Mouse (Mus musculus) kidney, embryonic 15.5 days (tissue): ENCODE data around the gene Atxn7l3. TPM values are rescaled to one million over a fixed set of nuclear protein-coding genes. Genes with fewer than 3 reads are reported as not detected.

Experiments
- ATAC-seq: fragments of 200-750 bp; cut with Nextera tagmentation; replicated peaks from 2 replicates; pipeline ENCODE4 v1.8.0; 2017; ENCODE audit warnings: moderate TSS enrichment; ENCODE audit not compliant: low FRiP score
- H3K27ac ChIP-seq: fragments of 300-500 bp; sonication (generic); 2 replicates; pipeline ENCODE4 v1.5.1; 2015; ENCODE audit warnings: mild to moderate bottlenecking, inconsistent platforms
- H3K27me3 ChIP-seq: fragments of 300-500 bp; sonication (generic); 2 replicates; pipeline ENCODE4 v1.6.1; 2015; ENCODE audit warnings: inconsistent platforms
- H3K36me3 ChIP-seq: fragments of 300-500 bp; sonication (generic); 2 replicates; pipeline ENCODE4 v1.6.1; 2015; ENCODE audit warnings: inconsistent platforms
- H3K4me1 ChIP-seq: fragments of 300-500 bp; sonication (generic); 2 replicates; pipeline ENCODE4 v1.6.1; 2015; ENCODE audit warnings: inconsistent platforms
- H3K4me2 ChIP-seq: fragments of 300-500 bp; sonication (generic); 2 replicates; pipeline ENCODE4 v1.6.1; 2015; ENCODE audit warnings: moderate library complexity, mild to moderate bottlenecking, inconsistent platforms
- H3K4me3 ChIP-seq: fragments of 300-500 bp; sonication (generic); replicated peaks from 2 replicates; pipeline ENCODE4 v1.5.1; 2015; ENCODE audit warnings: mild to moderate bottlenecking, inconsistent platforms
- H3K9ac ChIP-seq: fragments of 300-500 bp; sonication (generic); 2 replicates; pipeline ENCODE4 v1.6.1; 2015; ENCODE audit warnings: mild to moderate bottlenecking, inconsistent platforms
- H3K9me3 ChIP-seq: fragments of 300-500 bp; sonication (generic); replicated peaks from 2 replicates; pipeline ENCODE4 v1.6.1; 2016; ENCODE audit warnings: inconsistent platforms
- WGBS: fragments of 180-500 bp; shearing (Covaris S2); methylation state at CpG from one replicate; pipeline ENCODE4 v1.1.7; 2015; ENCODE audit warnings: mixed read lengths; 5-methylcytosine and 5-hydroxymethylcytosine counted together
- polyA plus RNA-seq: library from polyadenylated mRNA; unstranded; fragments of >200 nt; fragmentation: Nextera tagmentation; extraction: Ambion mirVana; gene quantifications from 2 replicates; pipeline ENCODE4 v1.2.1, GENCODE M21; 2015

The Atxn7l3 gene
- polyA plus RNA-seq, 1 experiment from 2014 or later, result 14.0 TPM

- Histone ChIP-seq H3K36me3 (no peaks in the 10 kb centered on the region), H3K4me1 (no peaks in the 10 kb centered on the region), H3K9ac (no peak overlapping the region), H3K27me3 (0 out of 2 replicates have a peak, but pooled peaks cover 2% of the 10 kb centered on the region), H3K9me3 (no peaks in the 10 kb centered on the region), H3K4me2 (no peak overlapping the region), H3K27ac (no peak overlapping the region), H3K4me3 (no peak overlapping the region)
- ATAC-seq, result no peak
- WGBS, result 57% methylated on average over 4 of the region's 4 CpGs
Measured at GRCm38 (mm10) chr11:102331806-102332205, 35.4 kb upstream of the Atxn7l3 start.

GRCm38 (mm10) chr11:102330039-102330438 lies 33.6 kb upstream of the Atxn7l3 start:
- Histone ChIP-seq H3K4me2 (no peak overlapping the region), H3K4me1 (no peaks in the 10 kb centered on the region), H3K9ac (no peak overlapping the region), H3K9me3 (no peaks in the 10 kb centered on the region), H3K4me3 (no peak overlapping the region), H3K36me3 (no peaks in the 10 kb centered on the region), H3K27me3 (0 out of 2 replicates have a peak, but pooled peaks cover 2% of the 10 kb centered on the region), H3K27ac (no peak overlapping the region)
- 69% methylated on average over 3 of the region's 3 CpGs for WGBS
- ATAC-seq, result no peak

- Histone ChIP-seq H3K4me1 (no peaks in the 10 kb centered on the region), H3K9ac (no peak overlapping the region), H3K27ac (no peak overlapping the region), H3K4me3 (no peak overlapping the region), H3K4me2 (no peak overlapping the region), H3K36me3 (no peaks in the 10 kb centered on the region), H3K27me3 (0 out of 2 replicates have a peak, but pooled peaks cover 2% of the 10 kb centered on the region), H3K9me3 (no peaks in the 10 kb centered on the region)
- ATAC-seq, result no peak
Measured at GRCm38 (mm10) chr11:102329518-102329917, 33.1 kb upstream of the Atxn7l3 start.

GRCm38 (mm10) chr11:102327839-102328238 lies 31.4 kb upstream of the Atxn7l3 start:
- Histone ChIP-seq H3K9me3 (no peaks in the 10 kb centered on the region), H3K27ac (no peak overlapping the region), H3K4me3 (no peak overlapping the region), H3K9ac (no peak overlapping the region), H3K4me1 (no peaks in the 10 kb centered on the region), H3K4me2 (no peak overlapping the region), H3K36me3 (no peaks in the 10 kb centered on the region), H3K27me3 (0 out of 2 replicates have a peak, but pooled peaks cover 2% of the 10 kb centered on the region)
- WGBS, result 80% methylated on average over 7 of the region's 7 CpGs
- ATAC-seq, result no peak

- ATAC-seq, result no peak
- 0 out of 2 replicates have a peak, but pooled peaks cover 2% of the 10 kb centered on the region for H3K27me3 ChIP-seq
- H3K4me2 ChIP-seq, result no peak overlapping the region
- no peak overlapping the region for H3K9ac ChIP-seq
- no peaks in the 10 kb centered on the region for H3K4me1 ChIP-seq
- H3K9me3 ChIP-seq, result no peaks in the 10 kb centered on the region
- no peak overlapping the region for H3K4me3 ChIP-seq
- 50% methylated on average over 5 of the region's 5 CpGs for WGBS
- no peaks in the 10 kb centered on the region for H3K36me3 ChIP-seq
- H3K27ac ChIP-seq, result no peak overlapping the region
Measured at GRCm38 (mm10) chr11:102327250-102327649, 30.8 kb upstream of the Atxn7l3 start.

- ATAC-seq, result no peak
- Histone ChIP-seq H3K27me3 (no peaks in the 10 kb centered on the region), H3K27ac (no peak overlapping the region), H3K9me3 (no peaks in the 10 kb centered on the region), H3K4me1 (peaks cover 9% of the 10 kb centered on the region), H3K36me3 (no peaks in the 10 kb centered on the region), H3K9ac (no peak overlapping the region), H3K4me3 (no peak overlapping the region), H3K4me2 (no peak overlapping the region)
- WGBS, result 88% methylated on average over 1 of the region's 1 CpGs
Measured at GRCm38 (mm10) chr11:102323516-102323915, 27.1 kb upstream of the Atxn7l3 start.

GRCm38 (mm10) chr11:102321931-102322330 lies 25.5 kb upstream of the Atxn7l3 start:
- Histone ChIP-seq H3K9ac (no peak overlapping the region), H3K4me1 (peaks cover 9% of the 10 kb centered on the region), H3K4me2 (no peak overlapping the region), H3K27me3 (no peaks in the 10 kb centered on the region), H3K9me3 (no peaks in the 10 kb centered on the region), H3K27ac (no peak overlapping the region), H3K36me3 (no peaks in the 10 kb centered on the region), H3K4me3 (no peak overlapping the region)
- WGBS, result 83% methylated on average over 6 of the region's 6 CpGs
- ATAC-seq, result no peak

- no peaks in the 10 kb centered on the region for H3K9me3 ChIP-seq
- H3K27ac ChIP-seq, result peak overlapping the region; percentile 99
- peaks cover 18% of the 10 kb centered on the region for H3K4me1 ChIP-seq
- H3K4me3 ChIP-seq, result peak overlapping the region; percentile 100
- WGBS, result 13% methylated on average over 10 of the region's 10 CpGs
- no peak for ATAC-seq
- no peaks in the 10 kb centered on the region for H3K27me3 ChIP-seq
- H3K36me3 ChIP-seq, result peaks cover 1% of the 10 kb centered on the region; the same call in 1 of the 2 replicates
- H3K9ac ChIP-seq, result peak overlapping the region; percentile 100
- peak overlapping the region; percentile 89 for H3K4me2 ChIP-seq
Measured at GRCm38 (mm10) chr11:102320686-102321005, 24.2 kb upstream of the Atxn7l3 start.

GRCm38 (mm10) chr11:102319941-102320685 lies 23.7 kb upstream of the Atxn7l3 start:
- Histone ChIP-seq H3K4me1 (peaks cover 23% of the 10 kb centered on the region), H3K27me3 (no peaks in the 10 kb centered on the region), H3K9ac (peak overlapping the region; percentile 100), H3K9me3 (no peaks in the 10 kb centered on the region), H3K27ac (peak overlapping the region; percentile 99), H3K4me3 (peak overlapping the region; percentile 100), H3K36me3 (peaks cover 7% of the 10 kb centered on the region), H3K4me2 (peak overlapping the region; percentile 89)
- under 1% methylated on average over 38 of the region's 38 CpGs for WGBS
- ATAC-seq, result no peak

- peaks cover 23% of the 10 kb centered on the region for H3K4me1 ChIP-seq
- under 1% methylated on average over 25 of the region's 25 CpGs for WGBS
Measured at GRCm38 (mm10) chr11:102319410-102319792, 23.0 kb upstream of the Atxn7l3 start, which contains the start of gene Ubtf. Ubtf (minus strand) TSS chr11:102319742.

GRCm38 (mm10) chr11:102318576-102319409 lies 22.4 kb upstream of the Atxn7l3 start:
- Histone ChIP-seq H3K4me1 (peaks cover 23% of the 10 kb centered on the region), H3K9ac (peak overlapping the region; percentile 100), H3K27ac (peak overlapping the region; percentile 99), H3K27me3 (no peaks in the 10 kb centered on the region), H3K4me2 (peak overlapping the region; percentile 89), H3K4me3 (peak overlapping the region; percentile 100), H3K36me3 (peaks cover 20% of the 10 kb centered on the region), H3K9me3 (no peaks in the 10 kb centered on the region)
- under 1% methylated on average over 84 of the region's 84 CpGs for WGBS
- no peak for ATAC-seq

More at GRCm38 (mm10) chr11:102319410-102319792, 23.0 kb upstream of the Atxn7l3 start, which contains the start of gene Ubtf:
- Histone ChIP-seq H3K4me2 (peak within 1 kb of the TSS; percentile 89), H3K36me3 (peaks cover 14% of the 10 kb centered on the region), H3K9ac (peak within 1 kb of the TSS; percentile 100), H3K27me3 (no peaks in the 10 kb centered on the region), H3K9me3 (no peaks in the 10 kb centered on the region), H3K27ac (peak within 1 kb of the TSS; percentile 99), H3K4me3 (peak within 1 kb of the TSS; percentile 100)
- ATAC-seq, result no peak
